Mouse (Mus musculus) stomach, postnatal 0 days (tissue): ENCODE measurements at regions not wholly inside any gene's neighbourhood (a gene's known extent, or its start where the extent isn't known, plus 50 kb on each side); places are given as distances from the start of the nearest gene placed in this dataset.
A peak's percentile ranks its signal among the peaks of the same experiment; 100 is the strongest.

Source experiments
- ATAC-seq: fragments of 200-750 bp; cut with Nextera tagmentation; 2 replicates; pipeline ENCODE4 v1.8.0; 2017; ENCODE audit not compliant: low FRiP score, low TSS enrichment
- DNase-seq: peaks from one replicate; pipeline ENCODE4 v3.0.0-alpha.2; 2016; ENCODE audit warnings: low spot score
- H3K27ac ChIP-seq: fragments of 300-500 bp; sonication (generic); replicated peaks from 2 replicates; pipeline ENCODE4 v1.5.1; 2014; ENCODE audit warnings: mild to moderate bottlenecking, control low read depth
- H3K27me3 ChIP-seq: fragments of 300-500 bp; sonication (generic); 2 replicates; pipeline ENCODE4 v1.6.1; 2014; ENCODE audit warnings: low read length; ENCODE audit not compliant: control insufficient read depth, insufficient read depth
- H3K36me3 ChIP-seq: fragments of 300-500 bp; sonication (generic); 2 replicates; pipeline ENCODE4 v1.6.1; 2014; ENCODE audit warnings: low read length, mixed read lengths; ENCODE audit not compliant: control insufficient read depth, insufficient read depth
- H3K4me1 ChIP-seq: fragments of 300-500 bp; sonication (generic); replicated peaks from 2 replicates; pipeline ENCODE4 v1.6.1; 2014; ENCODE audit warnings: antibody characterized with exemption; ENCODE audit not compliant: control insufficient read depth, insufficient read depth
- H3K4me2 ChIP-seq: fragments of 300-500 bp; sonication (generic); replicated peaks from 2 replicates; pipeline ENCODE4 v1.6.1; 2014; ENCODE audit warnings: low read depth, mild to moderate bottlenecking, control low read depth, moderate library complexity
- H3K4me3 ChIP-seq: fragments of 300-500 bp; sonication (generic); 2 replicates; pipeline ENCODE4 v1.5.1; 2014; ENCODE audit warnings: low read depth, low read length, control low read depth
- H3K9ac ChIP-seq: fragments of 300-500 bp; sonication (generic); 2 replicates; pipeline ENCODE4 v1.6.1; 2014; ENCODE audit warnings: mild to moderate bottlenecking, low read length, control low read depth, mixed read lengths
- H3K9me3 ChIP-seq: fragments of 300-500 bp; sonication (generic); 2 replicates; pipeline ENCODE4 v1.6.1; 2016; ENCODE audit warnings: low read length; ENCODE audit not compliant: control insufficient read depth
- CTCF ChIP-seq: IDR thresholded peaks from 2 replicates; pipeline ENCODE4 v1.5.1; 2016; ENCODE audit warnings: antibody characterized with exemption, low read depth, mild to moderate bottlenecking, moderate library complexity
- EP300 ChIP-seq: optimal IDR thresholded peaks from 2 replicates; pipeline ENCODE3; 2016; ENCODE audit warnings: antibody characterized with exemption
- WGBS: fragments of 180-500 bp; shearing (Covaris S2); extraction: QIAGEN DNeasy Blood & Tissue Kit; methylation state at CpG from one replicate; pipeline ENCODE4 v1.1.7; 2014; 5-methylcytosine and 5-hydroxymethylcytosine counted together

DNA sequence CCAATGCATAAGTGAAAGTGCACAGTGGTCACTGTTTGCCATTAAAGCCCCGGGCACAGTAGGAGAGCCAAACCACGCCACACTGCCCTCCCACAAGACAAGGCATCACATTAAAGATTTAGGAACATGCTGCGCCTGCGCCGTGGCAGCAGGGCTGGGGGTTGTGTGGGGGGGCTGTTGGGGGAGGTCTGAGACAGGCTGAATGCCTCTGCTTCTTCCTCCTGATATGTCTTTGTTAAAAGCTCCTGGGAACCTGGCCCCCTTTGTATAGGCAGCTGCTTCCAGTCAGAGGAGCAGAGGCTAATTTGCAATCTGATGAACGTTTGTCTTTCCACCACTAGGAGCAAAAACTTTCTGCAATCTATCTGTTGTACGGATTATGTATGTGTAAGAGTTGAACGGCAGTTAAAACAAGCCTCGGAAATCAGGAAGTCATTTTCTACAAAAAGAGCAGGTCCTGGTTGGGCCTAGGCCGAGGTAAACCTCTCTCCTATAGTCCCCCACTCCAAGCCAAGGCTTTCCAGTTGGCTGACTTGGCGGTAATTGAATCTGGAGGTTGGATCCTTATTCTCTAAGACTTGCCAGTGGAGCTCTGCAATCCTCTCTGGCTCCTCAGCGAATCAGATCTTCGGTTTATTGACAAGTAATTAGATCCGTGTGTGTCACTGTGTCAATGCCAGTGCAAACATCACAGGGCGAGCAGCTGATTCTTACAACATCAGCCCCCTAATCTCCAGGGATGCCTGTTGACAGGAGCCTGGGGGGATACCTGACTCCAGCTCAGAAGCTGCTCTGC lies 173.3 kb upstream of the A230072I06Rik start:
- TF ChIP-seq EP300 (no peak), CTCF (0 out of 2 replicates have a peak, but pooled peaks have one; percentile 11)
- H3K27ac ChIP-seq: no peak overlapping the region
- no peak overlapping the region for H3K9ac ChIP-seq
- DNase-seq (no peak), ATAC-seq (no peak)
- H3K9me3 ChIP-seq: no peaks in the 10 kb centered on the region
- H3K27me3 ChIP-seq: no peaks in the 10 kb centered on the region
- no peaks in the 10 kb centered on the region for H3K36me3 ChIP-seq
- H3K4me2 ChIP-seq: no peak overlapping the region
- H3K4me1 ChIP-seq: no peaks in the 10 kb centered on the region
- WGBS: 56% methylated on average over 15 of the region's 15 CpGs
- H3K4me3 ChIP-seq: no peak overlapping the region

DNA sequence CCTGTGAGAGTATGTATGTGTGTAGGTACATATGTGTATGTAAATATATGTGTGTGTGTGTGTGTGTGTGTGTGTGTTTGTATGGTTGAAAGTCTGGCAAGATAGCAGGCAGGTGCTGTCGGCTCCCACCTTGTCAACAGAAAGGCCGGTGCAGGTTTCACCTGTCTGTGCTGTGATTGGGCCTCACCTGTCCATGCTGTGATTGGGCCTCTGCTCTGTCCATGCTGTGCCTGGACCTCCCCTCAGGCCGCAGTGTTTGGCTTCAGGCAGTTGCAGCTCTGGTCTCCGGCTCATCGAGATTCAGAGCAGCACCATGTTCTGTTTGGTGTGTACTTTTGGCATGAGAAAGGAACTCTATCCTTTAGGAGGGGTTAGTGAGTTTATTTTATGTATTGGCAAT lies 170.0 kb upstream of the A230072I06Rik start:
- WGBS: 49% methylated on average over 5 of the region's 5 CpGs

DNA sequence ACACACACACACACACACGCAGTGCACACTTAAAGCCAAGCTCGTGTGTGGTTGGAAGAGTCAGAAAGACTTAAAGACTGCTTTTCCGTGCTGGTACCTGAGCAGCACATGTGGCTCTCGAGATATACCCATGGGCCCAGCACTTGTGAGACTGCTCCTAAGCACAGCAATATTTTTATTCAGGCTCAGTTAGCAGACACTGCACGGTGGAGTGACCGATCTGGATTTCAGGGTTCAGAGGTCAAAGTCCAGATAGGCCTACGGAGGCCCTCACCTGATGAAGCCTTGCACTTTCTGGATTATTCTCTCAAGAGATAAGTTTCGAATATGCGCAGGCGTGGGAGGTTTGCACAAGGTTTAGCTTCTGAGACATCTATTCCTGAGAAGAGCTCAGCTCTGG lies 167.0 kb upstream of the A230072I06Rik start:
- no peak overlapping the region for H3K4me3 ChIP-seq
- TF ChIP-seq EP300 (no peak), CTCF (no peak)
- DNase-seq: no peak
- no peaks in the 10 kb centered on the region for H3K27me3 ChIP-seq
- H3K4me1 ChIP-seq: no peaks in the 10 kb centered on the region
- H3K9me3 ChIP-seq: no peaks in the 10 kb centered on the region
- 68% methylated on average over 10 of the region's 10 CpGs for WGBS
- no peak overlapping the region for H3K27ac ChIP-seq
- ATAC-seq: no peak
- H3K9ac ChIP-seq: no peak overlapping the region
- no peaks in the 10 kb centered on the region for H3K36me3 ChIP-seq
- no peak overlapping the region for H3K4me2 ChIP-seq

More for the DNA sequence above, 170.0 kb upstream of the A230072I06Rik start:
- DNase-seq (peak; percentile 29), ATAC-seq (peak; percentile 38; the same call in 1 of the 2 replicates)
- Histone ChIP-seq H3K9me3 (no peaks in the 10 kb centered on the region), H3K4me2 (no peak overlapping the region), H3K27ac (no peak overlapping the region), H3K9ac (no peak overlapping the region), H3K4me1 (no peaks in the 10 kb centered on the region), H3K27me3 (no peaks in the 10 kb centered on the region), H3K36me3 (no peaks in the 10 kb centered on the region), H3K4me3 (no peak overlapping the region)
- TF ChIP-seq EP300: no peak
- no peak for TF ChIP-seq CTCF

DNA sequence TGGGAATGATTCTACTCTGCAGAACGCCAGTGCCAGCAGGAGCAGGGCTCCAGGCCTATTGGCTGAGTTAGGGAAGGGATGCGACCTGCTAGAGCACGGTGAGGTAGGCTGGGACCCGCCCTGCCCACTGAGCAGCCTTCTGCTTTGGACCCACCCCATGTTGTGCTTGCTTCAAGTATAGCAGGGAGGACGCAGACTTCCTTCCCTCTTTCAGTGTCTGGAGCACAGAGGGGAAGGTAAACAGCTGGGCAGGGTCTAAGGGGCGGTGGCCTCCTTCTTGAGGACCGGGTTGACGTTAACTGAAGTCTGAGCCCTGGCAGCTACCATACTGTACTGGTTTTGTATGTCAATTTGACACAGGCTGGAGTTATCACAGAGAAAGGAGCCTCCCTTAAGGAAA lies 165.6 kb upstream of the A230072I06Rik start:
- H3K36me3 ChIP-seq: no peaks in the 10 kb centered on the region
- H3K9me3 ChIP-seq: no peaks in the 10 kb centered on the region
- no peak overlapping the region for H3K9ac ChIP-seq
- no peaks in the 10 kb centered on the region for H3K4me1 ChIP-seq
- TF ChIP-seq EP300: no peak
- no peak for TF ChIP-seq CTCF
- DNase-seq (no peak), ATAC-seq (no peak)
- no peak overlapping the region for H3K4me2 ChIP-seq
- H3K4me3 ChIP-seq: no peak overlapping the region
- no peaks in the 10 kb centered on the region for H3K27me3 ChIP-seq
- no peak overlapping the region for H3K27ac ChIP-seq
- whole genome bisulfite sequencing: 35% methylated on average over 8 of the region's 8 CpGs

DNA sequence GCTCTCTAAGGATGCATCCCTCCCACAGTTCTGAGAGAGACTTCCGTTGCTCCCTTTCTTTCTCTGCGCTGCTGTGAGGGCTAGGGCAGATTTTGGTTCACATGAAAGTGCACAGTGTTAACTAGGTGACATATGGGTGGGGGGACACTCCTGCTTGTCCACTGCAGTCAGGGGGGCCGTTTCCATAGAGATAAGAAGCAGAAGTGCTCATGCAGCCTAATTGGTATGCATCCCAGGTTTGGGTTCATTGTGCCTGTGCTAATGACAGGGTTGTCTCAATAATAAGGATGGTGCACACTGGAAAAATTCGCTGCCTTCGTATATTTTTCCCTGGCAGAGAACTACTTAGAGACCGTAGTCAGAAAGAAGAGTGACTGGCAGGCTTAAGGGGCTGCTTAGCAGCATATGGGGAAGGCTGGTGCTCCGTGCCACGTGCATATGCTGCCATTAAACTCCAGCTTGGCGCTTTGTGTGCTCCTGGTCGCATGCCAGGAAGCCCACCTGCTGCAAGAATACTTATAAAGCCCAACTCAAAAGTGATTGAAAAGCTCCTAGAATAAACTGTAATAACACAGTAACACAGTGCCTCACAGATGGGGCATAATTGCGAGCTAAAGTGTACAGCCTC lies 152.1 kb upstream of the A230072I06Rik start:
- Histone ChIP-seq H3K9ac (no peak overlapping the region), H3K4me3 (no peak overlapping the region), H3K9me3 (no peaks in the 10 kb centered on the region), H3K27ac (no peak overlapping the region), H3K27me3 (no peaks in the 10 kb centered on the region), H3K4me1 (no peaks in the 10 kb centered on the region), H3K36me3 (no peaks in the 10 kb centered on the region), H3K4me2 (no peak overlapping the region)
- TF ChIP-seq CTCF: no peak
- no peak for TF ChIP-seq EP300
- DNase-seq: no peak
- no peak for ATAC-seq
- 66% methylated on average over 11 of the region's 11 CpGs for WGBS
